Mouse (Mus musculus) spleen, postnatal 14 days (tissue): ENCODE measurements around the gene Gm15130.

ENCODE experiments used
- DNase-seq, 2 experiments: peaks; one replicate each; pipeline ENCODE4 v3.0.0; 2021 to 2022; ENCODE audit warnings: low spot score in 2 of 2

The Gm15130 gene

DNA sequence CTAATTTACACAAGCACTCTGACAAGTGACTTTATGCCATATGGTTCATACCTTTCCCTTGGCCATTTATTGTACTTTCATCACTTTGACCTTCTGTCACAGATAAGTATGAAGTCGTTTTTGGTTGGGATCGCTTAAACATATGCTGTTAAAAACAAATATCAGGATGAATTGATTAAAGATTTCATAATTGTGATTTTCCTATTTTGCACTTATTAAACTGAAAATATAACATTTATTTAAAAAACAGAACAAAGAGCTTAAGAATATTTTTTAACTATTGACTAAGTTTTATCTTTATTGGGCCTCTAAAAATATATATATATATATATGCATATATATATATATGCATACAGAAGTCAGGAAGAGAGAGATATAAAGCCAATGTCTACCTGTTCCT, at the start of gene Gm15130:
Gm15130 (minus strand) TSS at position 101 of the 400 bp plus-strand sequence.
- DNase-seq, result no peak

DNA sequence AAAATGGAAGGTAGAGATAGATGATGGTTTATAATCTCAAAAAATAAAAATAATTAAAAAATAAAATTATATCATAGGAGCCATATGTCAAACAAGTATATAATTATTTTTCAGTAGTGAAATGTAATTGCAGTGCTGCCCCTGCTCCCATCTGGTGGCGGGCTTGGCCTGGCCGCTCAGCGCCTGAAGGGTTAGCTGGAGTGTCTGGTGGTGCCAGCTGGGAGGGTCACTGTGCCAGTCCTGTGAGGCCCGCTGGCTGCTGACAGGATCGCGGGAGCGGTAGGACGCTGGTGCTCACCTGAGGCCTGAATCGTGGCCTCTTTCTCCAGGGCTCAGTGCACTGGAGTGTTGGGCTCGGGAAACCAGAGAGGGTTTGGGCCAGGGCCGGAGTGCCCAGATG, 29.3 kb upstream of the Gm15130 start:
- no peak for DNase-seq

DNA sequence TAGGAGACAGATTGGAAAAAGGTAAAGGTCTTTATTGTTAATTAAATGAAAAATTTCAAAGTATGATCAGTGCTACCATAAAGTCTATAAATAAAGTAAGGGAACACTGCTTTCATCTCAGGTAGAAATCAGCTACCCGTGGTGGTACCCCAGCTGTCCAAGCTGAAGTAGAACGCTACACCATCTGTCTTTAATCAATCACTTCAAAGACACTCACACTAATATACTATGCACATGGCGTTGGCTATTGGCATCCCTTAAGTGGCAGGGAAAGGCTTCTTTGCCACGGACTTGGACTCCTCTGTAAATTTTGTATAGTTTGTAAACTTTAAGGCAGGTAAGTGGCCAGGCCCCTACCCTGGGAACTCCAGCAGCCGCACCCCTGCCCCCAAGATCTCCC, 17.0 kb downstream of the Gm15130 start:
- DNase-seq, result no peak

- no peak for DNase-seq
Measured at GRCm38 (mm10) chr2:111105882-111106281, 46.9 kb downstream of the Gm15130 start, which contains the start of gene Gm13941. Gene Gm13941, minus strand, starts transcription at chr2:111105982.
